Mouse (Mus musculus): ENCODE data around the gene Tcf12.

Gene Tcf12

DNA sequence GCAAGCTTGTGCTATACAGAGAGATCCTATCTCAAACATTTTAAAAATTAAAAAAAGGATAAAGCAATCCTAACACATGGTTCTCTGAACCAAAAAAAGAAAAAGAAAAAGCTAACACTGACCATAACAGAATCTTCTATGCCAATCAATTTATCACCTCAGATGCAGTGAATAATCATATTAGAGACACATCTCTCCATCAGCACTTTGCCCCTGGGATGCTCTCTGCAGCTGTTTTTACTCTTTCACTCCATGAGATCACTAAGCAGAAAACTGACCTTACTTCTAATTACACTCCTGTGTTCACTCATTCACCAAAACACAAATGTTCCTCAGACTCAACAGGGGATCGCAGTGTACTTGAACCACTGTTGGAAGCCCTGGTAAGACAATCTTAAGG, 128.8 kb downstream of the Tcf12 start:
- DNase-seq (ENCODE audit: low read depth, low spot score) = no peak

DNA sequence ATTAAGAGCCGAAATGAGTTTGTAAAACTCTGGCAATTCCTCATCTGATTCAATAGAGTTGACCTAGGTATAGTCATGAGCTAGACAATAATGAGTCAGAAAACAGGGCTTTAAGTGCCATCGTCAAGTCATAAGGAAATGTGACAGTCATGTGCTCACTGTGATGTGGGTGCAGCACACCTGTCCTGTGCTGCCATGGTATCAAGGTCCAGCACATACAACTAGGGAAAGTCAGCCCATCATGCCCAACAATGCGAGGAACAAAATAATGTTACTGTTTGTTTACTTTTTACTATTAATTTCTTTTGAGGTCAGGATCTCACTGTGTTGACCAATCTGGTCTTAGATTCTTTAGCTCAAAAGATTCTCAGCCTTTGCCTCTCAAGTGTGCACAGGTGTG, 130.6 kb downstream of the Tcf12 start:
- DNase-seq (ENCODE audit: low read depth, low spot score) = no peak

DNA sequence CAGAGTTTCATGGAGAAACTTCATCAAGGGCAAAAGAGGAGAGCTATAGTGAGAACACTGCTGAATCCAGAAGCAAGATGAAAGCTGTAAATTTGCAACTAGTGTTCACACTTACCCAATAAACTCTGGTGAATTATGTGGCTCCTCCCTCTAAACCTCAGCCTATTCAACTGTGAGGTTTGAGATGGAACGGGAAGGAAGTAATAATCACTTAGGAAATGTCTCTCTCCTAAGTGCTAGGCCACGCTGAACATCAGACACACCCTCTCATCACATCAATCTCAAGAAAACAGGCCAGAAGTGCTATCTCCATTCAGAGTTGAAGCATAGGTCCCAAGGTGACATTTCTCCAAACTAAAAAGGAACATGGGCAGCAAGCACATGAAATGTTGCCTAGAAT, 131.1 kb downstream of the Tcf12 start:
- DNase-seq (ENCODE audit: low read depth, low spot score) = no peak

DNA sequence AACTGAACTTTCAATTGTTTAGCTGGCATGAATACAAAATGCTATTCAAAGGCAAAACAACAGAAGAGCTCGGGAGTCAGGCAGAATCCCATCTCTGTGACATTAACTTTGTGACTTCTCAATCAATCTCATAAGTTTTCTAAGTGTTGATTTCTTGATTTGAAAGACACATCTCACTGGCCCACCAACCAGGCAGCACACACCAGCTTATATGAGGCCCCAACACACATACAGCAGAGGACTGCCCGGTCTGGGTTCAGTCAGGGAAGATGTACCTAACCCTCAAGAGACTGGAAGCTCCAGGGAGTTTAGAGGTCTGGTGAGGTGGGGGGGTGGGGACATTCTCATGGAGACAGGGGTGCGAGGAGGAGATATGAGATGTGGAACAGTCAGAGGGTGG, 132.8 kb downstream of the Tcf12 start:
- DNase-seq (ENCODE audit: low read depth, low spot score) = no peak

DNA sequence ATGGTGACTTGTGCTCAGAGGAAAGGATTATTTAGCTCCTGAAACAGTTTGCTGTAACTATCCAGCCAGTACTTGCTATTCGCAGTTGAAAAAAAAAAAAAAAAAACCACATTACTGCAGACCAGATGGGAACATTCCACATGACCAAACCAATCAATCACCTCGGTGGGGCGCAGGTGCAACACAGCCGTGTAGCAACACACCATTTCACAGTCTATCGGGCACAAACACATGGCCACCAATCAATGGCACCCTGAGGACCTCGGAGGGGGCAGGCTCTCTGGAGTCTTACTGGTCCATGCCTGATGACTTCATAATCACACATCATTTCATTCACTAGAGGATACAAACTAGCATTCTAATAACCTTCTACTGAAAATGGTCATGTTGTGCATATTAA, 135.6 kb downstream of the Tcf12 start:
- DNase-seq (ENCODE audit: low read depth, low spot score) = no peak

DNA sequence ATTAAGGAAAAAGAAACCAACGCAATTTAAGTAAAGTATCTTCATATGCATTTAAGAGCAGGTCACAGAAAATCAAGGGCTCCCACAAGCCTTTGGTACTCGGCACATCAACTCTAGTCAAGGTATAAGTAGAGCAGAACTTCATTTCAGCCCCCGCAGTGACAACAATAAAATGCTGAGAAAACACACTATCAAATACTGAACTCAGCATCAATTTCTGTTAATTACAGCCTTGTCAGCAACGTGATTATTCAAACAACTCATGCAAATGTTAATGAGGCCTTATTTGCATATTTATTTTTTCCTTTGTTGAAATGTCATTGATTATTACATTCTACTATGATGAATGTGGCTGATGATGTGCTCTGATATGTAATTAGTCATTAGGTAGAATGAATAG, 136.5 kb downstream of the Tcf12 start:
- no peak for DNase-seq (ENCODE audit: low read depth, low spot score)

DNA sequence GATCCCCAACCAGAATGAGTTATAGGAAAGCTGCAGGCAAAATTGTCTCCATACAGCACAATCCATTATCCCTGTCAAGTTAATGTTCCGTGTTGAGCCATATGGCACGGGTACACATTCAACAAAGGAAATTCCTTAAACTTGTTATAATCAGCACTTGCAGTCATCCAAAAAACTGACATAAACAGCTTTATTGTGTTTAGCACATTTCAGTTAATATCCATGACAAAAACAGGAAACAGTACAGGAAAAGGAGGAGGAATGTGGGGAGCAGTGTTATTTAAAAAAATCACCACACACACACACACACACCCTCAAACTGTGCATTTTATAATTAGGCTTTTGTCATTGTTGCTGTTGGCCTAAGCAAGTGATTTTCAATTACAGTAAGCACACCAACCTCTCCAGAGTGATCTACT, 137.1 kb downstream of the Tcf12 start:
- DNase-seq (ENCODE audit: low read depth, low spot score) = no peak

DNA sequence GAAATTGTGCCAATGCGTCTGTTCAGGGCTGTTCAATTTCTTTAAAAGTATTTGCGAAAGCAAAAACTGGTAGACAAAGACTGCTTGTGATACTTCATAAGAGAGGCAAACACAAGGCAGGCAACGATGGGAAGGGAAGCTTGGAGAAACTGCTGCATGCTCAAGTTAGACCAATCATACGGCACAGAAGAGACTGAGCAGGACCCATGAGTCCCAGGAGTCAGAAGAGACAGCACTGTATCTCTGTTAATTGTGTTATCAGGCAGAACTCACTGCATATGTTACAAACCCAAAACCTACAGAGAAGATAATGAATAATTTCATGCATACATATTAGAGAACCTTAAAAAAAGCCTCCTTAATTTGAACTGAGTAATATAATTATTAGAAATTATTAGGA, 147.6 kb downstream of the Tcf12 start:
- DNase-seq (ENCODE audit: low read depth, low spot score) = no peak

DNA sequence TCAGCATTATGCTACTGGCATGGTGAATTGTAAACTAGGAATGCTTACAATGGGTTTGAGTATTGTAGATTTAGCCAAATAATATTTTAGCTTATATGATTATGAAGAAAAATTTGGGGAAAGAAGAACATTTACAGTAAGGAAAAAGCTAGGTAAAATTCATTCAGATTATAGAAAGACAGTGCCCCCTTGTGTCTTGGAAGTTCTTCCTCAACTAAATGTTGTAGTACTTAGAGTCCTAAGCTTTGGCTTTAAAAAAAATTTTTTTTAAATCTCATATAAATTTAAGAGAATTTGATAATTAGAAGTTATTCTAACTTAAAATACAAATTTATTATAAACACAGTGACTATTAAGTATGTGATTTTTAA, 151.7 kb downstream of the Tcf12 start:
- no peak for DNase-seq (ENCODE audit: low read depth, low spot score)

DNA sequence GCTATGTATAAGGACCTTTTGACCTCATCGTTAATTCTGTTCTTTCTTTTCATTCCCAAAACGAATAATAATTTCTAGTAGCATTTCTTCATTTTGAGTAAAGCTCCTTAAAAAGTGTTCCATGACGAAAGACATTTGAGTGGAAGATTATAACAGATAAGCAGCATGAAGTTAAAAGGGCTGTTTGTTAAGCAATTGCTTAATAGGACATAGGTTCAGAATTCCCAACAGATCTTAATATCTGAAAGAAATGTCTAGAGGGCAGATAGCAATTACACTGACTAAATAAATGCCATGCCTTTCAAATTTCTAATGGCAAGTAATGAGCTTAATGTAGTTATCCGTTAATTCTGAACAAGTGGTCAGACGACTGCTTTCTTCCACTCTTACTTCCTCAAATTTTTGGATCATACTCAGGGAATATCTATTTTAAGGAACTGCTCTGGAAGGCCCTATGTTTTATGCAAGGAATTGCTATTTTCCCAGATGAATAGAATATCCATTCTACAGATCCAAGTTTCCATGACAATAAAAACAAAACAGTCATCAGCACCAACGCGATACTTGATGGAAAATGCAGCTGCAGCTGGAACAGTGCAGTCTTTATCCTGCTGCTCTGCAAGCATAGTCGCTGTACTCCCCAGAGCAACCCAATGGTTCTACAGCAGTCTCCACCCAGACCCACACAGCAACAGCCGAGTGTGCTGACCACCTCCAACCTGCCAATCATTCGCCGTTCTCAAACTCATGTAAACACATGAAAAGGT, 152.2 kb downstream of the Tcf12 start:
- DNase-seq (ENCODE audit: low read depth, low spot score) = no peak

DNA sequence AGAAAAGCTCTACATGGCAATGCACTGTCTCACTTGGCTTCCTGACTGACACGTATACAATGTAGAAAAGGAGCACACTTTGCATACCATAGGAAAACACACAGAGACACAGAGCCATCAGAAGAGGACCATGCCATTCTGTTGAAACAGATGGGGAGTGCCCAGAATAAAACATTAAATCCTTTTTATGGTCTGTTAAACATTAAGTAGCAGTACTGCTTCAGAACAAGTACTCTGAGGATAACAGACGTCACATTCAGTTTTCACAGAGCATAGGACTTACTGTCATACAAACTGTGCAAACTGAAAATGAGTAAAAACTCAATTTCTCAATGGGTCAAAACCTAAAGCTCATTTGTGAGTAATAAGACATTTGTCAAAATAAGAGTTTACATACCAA, 158.5 kb downstream of the Tcf12 start:
- DNase-seq (ENCODE audit: low read depth, low spot score) = no peak

DNA sequence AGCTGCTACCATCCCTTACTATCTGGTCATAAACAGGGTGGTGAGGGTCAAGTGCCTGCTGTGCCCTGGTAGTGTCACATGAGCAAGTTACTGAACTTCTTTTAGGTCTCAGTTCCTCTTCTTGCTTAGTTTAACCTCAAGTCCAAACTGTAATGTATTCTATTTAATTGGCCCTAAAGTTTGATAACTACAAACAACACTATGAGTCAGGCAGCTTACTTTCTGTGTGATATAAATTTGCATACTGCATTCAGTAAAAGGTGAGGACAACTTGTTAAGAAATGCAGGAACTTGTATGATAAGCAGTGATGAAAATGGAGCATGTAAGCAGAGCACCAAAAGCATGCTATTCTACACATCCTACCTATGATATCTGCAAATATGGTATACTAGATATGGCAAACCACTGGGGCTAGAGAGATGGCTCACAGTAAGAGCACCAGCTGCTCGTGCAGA, 159.0 kb downstream of the Tcf12 start:
- no peak for DNase-seq (ENCODE audit: low read depth, low spot score)

DNA sequence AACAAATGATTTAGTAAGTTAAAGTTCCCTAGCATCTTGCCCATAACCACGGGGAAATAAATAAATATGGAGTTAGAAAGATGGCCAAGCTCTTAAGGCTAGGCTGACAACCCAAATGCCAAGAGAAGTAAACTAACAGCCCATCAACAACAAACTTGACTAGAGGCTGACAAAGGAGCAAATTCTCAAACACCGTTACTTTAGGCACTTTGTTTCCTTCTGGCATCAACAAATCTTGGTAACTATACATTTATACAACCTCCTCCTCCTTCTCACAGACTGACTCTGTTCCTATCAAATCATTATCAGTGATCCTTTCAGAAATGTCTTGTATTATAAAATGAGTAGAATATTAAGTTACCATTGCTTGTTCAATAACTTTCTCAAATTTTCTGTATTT, 159.7 kb downstream of the Tcf12 start:
- no peak for DNase-seq (ENCODE audit: low read depth, low spot score)

DNA sequence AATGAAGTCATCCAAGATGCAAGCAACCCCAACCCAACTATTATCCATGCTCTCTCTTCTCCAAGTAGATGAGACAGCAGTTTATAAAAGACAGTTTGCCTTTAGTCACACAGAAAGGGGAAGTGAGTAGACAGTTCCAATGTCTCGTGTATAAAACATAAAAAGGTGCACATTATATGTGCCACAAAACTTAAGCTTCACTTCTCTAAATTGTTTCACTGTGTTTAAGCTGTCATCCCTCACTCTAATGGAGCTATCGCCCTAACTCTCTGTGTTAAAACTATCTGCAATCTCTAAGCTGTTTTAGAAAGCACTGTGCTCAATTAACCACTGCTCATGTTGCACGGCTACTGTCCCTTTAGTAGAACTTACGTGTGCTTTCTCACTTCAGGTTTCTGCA, 160.3 kb downstream of the Tcf12 start:
- no peak for DNase-seq (ENCODE audit: low read depth, low spot score)

DNA sequence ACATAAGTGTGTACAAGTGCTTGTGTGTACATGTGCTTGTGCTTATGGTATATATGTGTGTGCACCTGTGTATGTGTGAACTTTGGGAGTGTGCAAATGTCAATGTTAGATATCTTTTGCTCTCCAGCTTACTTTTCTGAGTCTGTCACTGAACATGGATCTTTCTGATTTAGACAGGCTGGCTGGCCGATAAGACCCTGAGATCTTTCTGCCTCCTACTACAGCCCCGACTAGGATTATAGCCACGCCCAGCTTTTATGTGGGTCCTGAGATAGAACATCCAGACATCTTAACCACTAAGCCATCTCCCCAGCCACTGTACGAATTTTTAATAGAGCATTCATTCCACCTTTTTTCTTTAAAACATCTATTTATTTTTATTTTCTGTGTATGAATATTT, 166.9 kb downstream of the Tcf12 start:
- no peak for DNase-seq (ENCODE audit: low read depth, low spot score)

DNA sequence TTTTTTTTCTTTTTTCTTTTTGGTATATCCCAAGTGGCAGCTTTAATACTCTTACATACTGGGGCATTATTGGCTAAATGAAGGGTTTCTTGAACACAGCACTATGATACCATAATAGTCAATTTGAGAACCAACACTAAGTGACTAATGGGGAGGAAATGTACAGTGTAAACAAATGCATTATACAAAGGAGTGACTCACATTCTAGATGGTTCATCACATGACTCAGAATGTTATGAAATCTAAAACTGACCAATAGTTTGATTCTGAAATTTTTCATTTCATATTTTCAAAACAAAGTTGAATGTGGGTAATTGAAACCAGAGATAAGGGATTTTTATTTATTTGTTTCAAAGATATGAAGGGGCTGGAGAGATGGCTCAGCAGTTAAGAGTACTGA, 169.2 kb downstream of the Tcf12 start:
- DNase-seq (ENCODE audit: low read depth, low spot score) = no peak

DNA sequence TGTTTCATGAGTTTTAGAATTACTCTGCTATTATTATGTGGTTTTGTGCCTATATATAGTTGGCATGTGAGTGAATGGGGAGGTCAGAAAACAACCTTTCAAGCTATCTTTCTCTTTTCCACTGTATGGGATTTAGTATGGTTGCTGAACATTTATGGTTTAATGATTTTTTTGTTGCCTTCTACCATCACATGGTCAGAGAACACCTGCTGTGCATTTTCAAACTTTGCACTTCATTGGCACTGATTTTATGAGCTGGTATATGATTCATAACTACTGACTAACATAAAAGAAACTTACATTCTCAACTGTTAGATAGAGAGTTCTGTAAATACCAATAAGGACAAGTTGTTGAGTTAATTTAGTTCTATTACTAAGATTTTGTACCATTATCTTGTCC, 171.7 kb downstream of the Tcf12 start:
- DNase-seq (ENCODE audit: low read depth, low spot score) = no peak

DNA sequence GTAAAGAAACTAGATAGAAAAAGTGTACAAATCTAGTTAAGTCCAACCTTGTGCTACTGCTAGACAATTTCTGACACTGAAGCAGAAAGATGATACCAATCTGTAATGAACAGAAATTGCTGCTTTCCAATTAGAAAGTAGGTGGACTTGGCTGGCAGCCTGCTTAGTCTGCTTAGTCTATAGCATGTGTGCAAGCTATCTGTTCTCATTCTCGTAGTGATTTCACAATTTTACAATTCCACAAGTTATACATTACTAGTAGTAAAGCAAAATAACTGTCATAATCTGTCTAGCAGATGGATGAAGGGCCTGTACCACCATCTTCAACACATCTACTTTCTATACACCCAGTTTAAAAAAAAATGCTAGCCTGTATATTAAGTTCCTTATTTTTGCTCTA, 175.5 kb downstream of the Tcf12 start:
- DNase-seq (ENCODE audit: low read depth, low spot score) = no peak

DNA sequence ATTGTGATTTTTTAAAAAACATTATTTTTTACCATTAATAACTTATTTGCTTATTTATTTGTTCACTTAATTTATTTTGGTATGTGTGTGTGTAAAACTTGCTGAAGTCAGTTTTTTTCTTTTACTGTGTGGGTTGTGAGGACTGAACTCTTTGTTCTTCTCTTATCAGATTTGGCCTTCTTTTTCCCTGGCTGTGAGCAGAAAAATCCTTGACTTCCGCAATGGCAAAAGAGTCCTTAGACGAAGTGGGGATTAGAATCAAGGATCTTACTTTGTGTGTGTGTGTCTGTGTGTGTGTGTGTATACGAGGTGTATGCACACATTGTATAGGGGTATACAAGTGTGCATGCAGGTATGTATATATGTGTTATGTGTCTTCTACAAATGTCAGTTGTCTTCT, 176.8 kb downstream of the Tcf12 start:
- no peak for DNase-seq (ENCODE audit: low read depth, low spot score)

DNA sequence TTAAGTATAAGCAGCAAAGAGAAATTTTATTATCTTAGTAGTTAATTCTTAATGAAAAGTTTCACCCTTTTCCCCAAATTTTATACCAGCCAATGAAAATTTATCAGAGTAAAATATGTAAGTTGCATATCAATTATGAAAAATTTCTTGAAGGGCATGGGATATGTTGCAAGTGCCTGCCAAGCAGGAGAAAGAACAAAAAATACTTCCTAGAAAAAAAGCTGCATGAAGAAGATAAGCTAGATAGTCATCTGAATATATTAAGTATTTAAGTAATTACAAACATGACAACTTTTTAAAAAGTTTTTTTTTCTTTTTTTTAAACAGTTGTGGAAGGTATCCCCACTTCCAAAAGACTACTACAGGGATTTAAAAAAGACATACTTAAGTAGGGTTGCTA, 179.7 kb downstream of the Tcf12 start:
- no peak for DNase-seq (ENCODE audit: low read depth, low spot score)

DNA sequence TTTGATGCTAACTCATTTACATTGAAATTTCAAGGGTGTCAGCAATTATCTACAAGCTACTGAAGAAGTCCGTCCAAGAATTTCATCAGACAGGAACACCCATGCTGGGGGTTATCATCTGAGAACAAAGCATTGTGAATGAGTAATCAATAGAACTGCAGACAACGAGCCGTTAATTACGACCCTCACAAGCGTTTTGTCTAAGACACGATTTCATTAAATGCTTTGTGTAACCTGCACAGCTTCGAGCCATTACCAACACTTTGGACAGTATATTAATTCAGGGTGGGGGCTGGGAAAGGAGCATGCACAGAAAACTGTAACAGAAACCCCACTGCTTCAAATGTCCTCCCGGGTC, 180.3 kb downstream of the Tcf12 start:
- DNase-seq (ENCODE audit: low read depth, low spot score) = no peak

DNA sequence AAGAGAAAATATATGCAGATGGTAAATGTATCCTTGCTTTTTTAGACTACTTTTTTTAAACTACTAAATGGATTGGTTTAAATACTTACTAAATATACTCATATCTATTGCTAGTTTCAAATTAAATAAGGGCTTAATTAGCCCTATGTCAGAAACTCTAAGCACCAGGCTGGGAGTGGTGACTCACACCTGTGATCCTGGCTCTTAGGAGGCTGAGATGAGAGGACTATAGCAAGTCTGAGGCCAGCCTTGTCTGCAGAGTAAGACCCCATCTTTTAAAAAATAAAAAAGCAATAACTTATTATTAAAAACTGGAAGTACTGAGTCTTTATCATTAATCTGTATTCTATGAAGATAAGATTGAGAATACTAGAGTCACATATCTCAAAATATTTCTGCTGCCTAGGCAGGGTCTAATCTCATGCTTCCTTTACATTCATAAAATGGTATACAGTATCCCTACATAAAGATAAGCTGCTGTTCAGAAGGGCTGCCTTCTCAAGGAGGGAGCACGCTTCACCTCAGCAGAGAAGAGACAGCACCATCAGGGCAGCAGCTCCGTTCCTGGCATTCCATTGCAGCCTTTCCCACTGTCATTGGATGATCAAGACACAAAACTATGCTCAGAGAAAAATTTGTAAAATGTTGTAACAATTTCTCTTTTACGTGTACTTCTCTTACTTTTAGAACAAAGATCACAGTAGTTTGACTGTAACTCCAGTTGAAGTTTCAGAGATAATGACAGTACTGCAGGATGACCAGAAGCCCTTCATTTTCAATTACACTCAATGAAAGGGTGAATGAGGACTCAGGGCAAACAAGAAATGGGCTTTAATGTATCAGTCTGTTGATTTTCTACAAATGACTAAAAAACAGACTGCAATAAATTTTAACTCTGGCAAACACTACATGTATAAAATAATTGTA, 181.0 kb downstream of the Tcf12 start:
- DNase-seq (ENCODE audit: low read depth, low spot score) = no peak

DNA sequence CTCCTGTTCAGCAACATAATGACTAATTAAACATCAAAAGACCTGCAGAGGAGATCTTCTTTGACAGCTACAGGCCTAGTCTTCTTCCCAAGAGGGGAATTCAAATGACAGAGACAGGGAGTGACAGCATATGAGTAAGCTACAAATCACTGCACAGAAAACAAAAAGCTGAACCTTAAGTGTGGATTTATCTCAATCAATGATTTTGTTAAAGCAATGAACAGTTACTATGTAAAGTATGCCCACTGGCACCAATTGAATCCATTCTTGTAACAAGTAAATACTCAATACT, 195.1 kb downstream of the Tcf12 start:
- no peak for DNase-seq (ENCODE audit: low read depth, low spot score)
